Comparison of ENCODE assay signal across 14 mouse cellular contexts in the genomic region with DNA sequence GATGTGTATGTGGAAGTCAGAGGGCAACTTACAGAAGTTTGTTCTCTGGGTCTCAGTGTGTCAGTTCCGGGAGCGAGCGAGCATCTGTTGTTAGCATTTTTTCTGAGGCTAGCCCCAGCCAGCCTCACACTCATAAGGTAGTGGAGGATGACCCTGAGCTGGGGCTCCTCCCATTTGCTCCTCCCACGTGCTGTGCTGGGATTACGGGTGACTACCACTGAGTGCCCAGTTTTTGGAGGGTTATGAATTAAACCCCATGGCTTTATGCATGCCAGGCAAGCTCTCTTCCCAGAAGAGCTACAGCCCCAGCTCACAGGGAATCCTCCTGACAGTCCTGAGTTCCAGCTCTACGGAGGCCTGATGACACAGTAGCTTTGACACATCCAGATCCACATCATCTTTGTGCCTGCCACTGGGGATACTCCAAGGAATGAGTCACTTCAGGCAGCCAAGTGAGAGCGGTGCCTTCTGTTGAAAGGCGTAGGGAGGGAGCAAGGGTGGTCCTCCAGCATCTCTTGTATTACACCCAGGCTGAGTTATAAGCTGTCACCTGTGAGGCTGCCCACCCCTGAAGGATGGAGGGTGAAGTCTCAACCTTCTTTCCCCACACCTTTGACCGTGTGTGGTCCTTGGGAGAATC.
DNase-seq lines count a peak whose midpoint lies in the region; ATAC-seq lines count a peak whose summit lies in the region.
"Had no signal": no experiment of that assay in that cellular context is flagged by ENCODE, and none has a peak within 500 bp of the region (broad histone marks: within the 10 kb centered on the region; RNA-seq: fewer than 3 reads in every experiment).

No protein-coding gene starts in this region.

- H3K4me3 ChIP-seq in hindbrain, embryonic 11.5 days (ENCODE audit: low read depth, low read length): no peak overlapping the region
- H3K4me3 ChIP-seq in hindbrain, embryonic 14.5 days (replicated peaks; ENCODE audit: low read length): no peak overlapping the region
- H3K4me3 ChIP-seq in lung, embryonic 16.5 days (ENCODE audit: low read length): no peak overlapping the region
- H3K4me3 ChIP-seq in embryonic facial prominence, embryonic 13.5 days: no peak overlapping the region
- no peak overlapping the region for H3K4me3 ChIP-seq in stomach, embryonic 16.5 days (replicated peaks; ENCODE audit: low read length)
- H3K4me3 ChIP-seq: gastrocnemius, adult 2 months; layer of hippocampus, adult 2 months; neural tube, embryonic 12.5 days had no signal

- no peak for DNase-seq in hindbrain, embryonic 11.5 days (ENCODE audit: low spot score)
- no peak for DNase-seq in hindbrain, embryonic 14.5 days (ENCODE audit: low spot score)
- no peak for DNase-seq in lung, postnatal 25 days (ENCODE audit: low spot score)
- no peak for DNase-seq in layer of hippocampus, postnatal 10 days (ENCODE audit: low spot score in 2 of 2)
- DNase-seq: adrenal gland, postnatal 14 days; cerebellum, postnatal 25 days; gastrocnemius, adult 2 months; lung, adult 18-20 months; midbrain, embryonic 14.5 days had no signal

- no peak overlapping the region for H3K4me2 ChIP-seq in hindbrain, embryonic 11.5 days (replicated peaks; ENCODE audit: low read depth, low read length)
- no peak overlapping the region for H3K4me2 ChIP-seq in hindbrain, embryonic 14.5 days (replicated peaks)
- H3K4me2 ChIP-seq in lung, embryonic 16.5 days (ENCODE audit: low read depth, low read length): no peak overlapping the region
- H3K4me2 ChIP-seq in embryonic facial prominence, embryonic 13.5 days: no peak overlapping the region
- H3K4me2 ChIP-seq in stomach, embryonic 16.5 days (ENCODE audit: low read depth, low read length): no peak overlapping the region
- H3K4me2 ChIP-seq: neural tube, embryonic 12.5 days had no signal

- no peaks in the 10 kb centered on the region for H3K36me3 ChIP-seq in hindbrain, embryonic 11.5 days (ENCODE audit: control insufficient read depth, insufficient read depth, low read length)
- no peaks in the 10 kb centered on the region for H3K36me3 ChIP-seq in hindbrain, embryonic 14.5 days (replicated peaks; ENCODE audit: control insufficient read depth, insufficient read depth)
- no peaks in the 10 kb centered on the region for H3K36me3 ChIP-seq in lung, embryonic 16.5 days (ENCODE audit: control insufficient read depth, insufficient read depth, low read length)
- H3K36me3 ChIP-seq in embryonic facial prominence, embryonic 13.5 days: no peaks in the 10 kb centered on the region
- H3K36me3 ChIP-seq in stomach, embryonic 16.5 days (ENCODE audit: control insufficient read depth, insufficient read depth, low read length): no peaks in the 10 kb centered on the region
- H3K36me3 ChIP-seq: neural tube, embryonic 12.5 days had no signal

- H3K27me3 ChIP-seq in hindbrain, embryonic 11.5 days (ENCODE audit: control insufficient read depth, insufficient read depth, low read length): no peaks in the 10 kb centered on the region
- H3K27me3 ChIP-seq in hindbrain, embryonic 14.5 days (ENCODE audit: control insufficient read depth, insufficient read depth, low read length): no peaks in the 10 kb centered on the region
- H3K27me3 ChIP-seq in lung, embryonic 16.5 days (ENCODE audit: control insufficient read depth, insufficient read depth, low read depth, low read length): no peaks in the 10 kb centered on the region
- no peaks in the 10 kb centered on the region for H3K27me3 ChIP-seq in embryonic facial prominence, embryonic 13.5 days
- no peaks in the 10 kb centered on the region for H3K27me3 ChIP-seq in stomach, embryonic 16.5 days (ENCODE audit: control insufficient read depth, insufficient read depth, low read length)
- H3K27me3 ChIP-seq: neural tube, embryonic 12.5 days had no signal

- H3K9me3 ChIP-seq in hindbrain, embryonic 11.5 days (ENCODE audit: control insufficient read depth, low read length): no peaks in the 10 kb centered on the region
- no peaks in the 10 kb centered on the region for H3K9me3 ChIP-seq in hindbrain, embryonic 14.5 days (ENCODE audit: control insufficient read depth, low read length)
- H3K9me3 ChIP-seq in lung, embryonic 16.5 days (ENCODE audit: control insufficient read depth, low read length): no peaks in the 10 kb centered on the region
- H3K9me3 ChIP-seq in embryonic facial prominence, embryonic 13.5 days: no peaks in the 10 kb centered on the region
- H3K9me3 ChIP-seq in stomach, embryonic 16.5 days (replicated peaks; ENCODE audit: control insufficient read depth, low read length): no peaks in the 10 kb centered on the region
- H3K9me3 ChIP-seq: neural tube, embryonic 12.5 days had no signal

- ATAC-seq in hindbrain, embryonic 11.5 days (ENCODE audit: low FRiP score): peak; percentile 49; the same call in 1 of the 2 replicates
- ATAC-seq in hindbrain, embryonic 14.5 days (ENCODE audit: low FRiP score): no peak
- ATAC-seq in lung, embryonic 16.5 days (ENCODE audit: low read depth): peak; percentile 54; the same call in 1 of the 2 replicates
- ATAC-seq in embryonic facial prominence, embryonic 13.5 days (ENCODE audit: insufficient number of reproducible peaks, insufficient read depth, low FRiP score, low TSS enrichment, low read depth): no peak
- ATAC-seq in stomach, embryonic 16.5 days (ENCODE audit: insufficient read depth, low FRiP score): peak; percentile 29; the same call in 1 of the 2 replicates

- no peak overlapping the region for H3K27ac ChIP-seq in hindbrain, embryonic 11.5 days (ENCODE audit: low read depth, low read length)
- H3K27ac ChIP-seq in hindbrain, embryonic 14.5 days: no peak overlapping the region
- peak overlapping the region; percentile 28 for H3K27ac ChIP-seq in lung, embryonic 16.5 days (ENCODE audit: low read length)
- peak overlapping the region; percentile 35 for H3K27ac ChIP-seq in embryonic facial prominence, embryonic 13.5 days
- H3K27ac ChIP-seq in stomach, embryonic 16.5 days (ENCODE audit: low read length): peak overlapping the region; percentile 34
- H3K27ac ChIP-seq: gastrocnemius, adult 2 months; layer of hippocampus, adult 2 months; neural tube, embryonic 12.5 days had no signal

- no peak overlapping the region for H3K9ac ChIP-seq in hindbrain, embryonic 11.5 days (ENCODE audit: low read depth, low read length)
- H3K9ac ChIP-seq in hindbrain, embryonic 14.5 days: no peak overlapping the region
- H3K9ac ChIP-seq in lung, embryonic 16.5 days (ENCODE audit: low read length): no peak overlapping the region
- H3K9ac ChIP-seq in embryonic facial prominence, embryonic 13.5 days: no peak overlapping the region
- H3K9ac ChIP-seq in stomach, embryonic 16.5 days (ENCODE audit: low read length): no peak overlapping the region
- H3K9ac ChIP-seq: neural tube, embryonic 12.5 days had no signal

- WGBS in hindbrain, embryonic 11.5 days: 77% methylated on average over 9 of the region's 9 CpGs
- WGBS in hindbrain, embryonic 14.5 days: 77% methylated on average over 9 of the region's 9 CpGs
- WGBS in lung, embryonic 16.5 days: 63% methylated on average over 9 of the region's 9 CpGs
- 78% methylated on average over 9 of the region's 9 CpGs for WGBS in embryonic facial prominence, embryonic 13.5 days
- WGBS in stomach, embryonic 16.5 days: 56% methylated on average over 9 of the region's 9 CpGs

- H3K4me1 ChIP-seq in hindbrain, embryonic 11.5 days (replicated peaks; ENCODE audit: control insufficient read depth, insufficient read depth, low read length): peaks cover 2% of the 10 kb centered on the region; the same call in 1 of the 2 replicates
- no peaks in the 10 kb centered on the region for H3K4me1 ChIP-seq in hindbrain, embryonic 14.5 days (replicated peaks; ENCODE audit: control insufficient read depth, insufficient read depth, low read length)
- peaks cover 18% of the 10 kb centered on the region for H3K4me1 ChIP-seq in lung, embryonic 16.5 days (replicated peaks; ENCODE audit: control insufficient read depth, insufficient read depth, low read length)
- H3K4me1 ChIP-seq in embryonic facial prominence, embryonic 13.5 days: peaks cover 14% of the 10 kb centered on the region; the same call in 1 of the 2 replicates
- peaks cover 14% of the 10 kb centered on the region for H3K4me1 ChIP-seq in stomach, embryonic 16.5 days (ENCODE audit: control insufficient read depth, insufficient read depth, low read length)

Comparison
In these comparisons a context has a peak if more than half of its experiments do, and no peak if none do; other contexts are left out.
1. ATAC-seq: peak in hindbrain, embryonic 11.5 days (single experiment), lung, embryonic 16.5 days (single experiment) and stomach, embryonic 16.5 days (single experiment); none in hindbrain, embryonic 14.5 days (single experiment) and embryonic facial prominence, embryonic 13.5 days (single experiment).
2. H3K27ac ChIP-seq: peak in lung, embryonic 16.5 days (single experiment), embryonic facial prominence, embryonic 13.5 days (single experiment) and stomach, embryonic 16.5 days (single experiment); none in hindbrain, embryonic 11.5 days (single experiment) and hindbrain, embryonic 14.5 days (single experiment).